Mouse (Mus musculus) heart, embryonic 13.5 days (tissue): Measurements from ENCODE around the gene Kctd13. TPM values are rescaled to one million over a fixed set of nuclear protein-coding genes. Genes with fewer than 3 reads are reported as not detected.
"Not testable (repeated sequence)": the region's sequence is repeated elsewhere in the genome, so short reads cannot be mapped to it uniquely, and the experiment has no call there.

Experiments
- ATAC-seq: fragments of 200-750 bp; cut with Nextera tagmentation; 2 replicates; pipeline ENCODE4 v1.8.0; 2017; ENCODE audit warnings: moderate TSS enrichment; ENCODE audit not compliant: insufficient number of reproducible peaks, low FRiP score, low TSS enrichment; ENCODE audit errors: extremely low read depth
- H3K27ac ChIP-seq: fragments of 300-500 bp; sonication (generic); replicated peaks from 2 replicates; pipeline ENCODE4 v1.5.1; 2015; ENCODE audit warnings: moderate library complexity, mild to moderate bottlenecking, inconsistent platforms
- H3K27me3 ChIP-seq: fragments of 300-500 bp; sonication (generic); replicated peaks from 2 replicates; pipeline ENCODE4 v1.6.1; 2015; ENCODE audit warnings: mild to moderate bottlenecking, inconsistent platforms
- H3K36me3 ChIP-seq: fragments of 300-500 bp; sonication (generic); 2 replicates; pipeline ENCODE4 v1.6.1; 2015; ENCODE audit warnings: mild to moderate bottlenecking, inconsistent platforms
- H3K4me1 ChIP-seq: fragments of 300-500 bp; sonication (generic); 2 replicates; pipeline ENCODE4 v1.6.1; 2015; ENCODE audit warnings: inconsistent platforms
- H3K4me2 ChIP-seq: fragments of 300-500 bp; sonication (generic); 2 replicates; pipeline ENCODE4 v1.6.1; 2015; ENCODE audit warnings: inconsistent platforms, mild to moderate bottlenecking, moderate library complexity
- H3K4me3 ChIP-seq: fragments of 300-500 bp; sonication (generic); 2 replicates; pipeline ENCODE4 v1.5.1; 2015; ENCODE audit warnings: moderate library complexity, mild to moderate bottlenecking, inconsistent platforms
- H3K9ac ChIP-seq: fragments of 300-500 bp; sonication (generic); 2 replicates; pipeline ENCODE4 v1.6.1; 2015; ENCODE audit warnings: inconsistent platforms, mild to moderate bottlenecking, moderate library complexity
- H3K9me3 ChIP-seq: fragments of 300-500 bp; sonication (generic); 2 replicates; pipeline ENCODE4 v1.6.1; 2016; ENCODE audit warnings: inconsistent platforms
- WGBS: fragments of 180-500 bp; shearing (Covaris S2); methylation state at CpG from one replicate; pipeline ENCODE4 v1.1.7; 2015; ENCODE audit warnings: mixed read lengths; 5-methylcytosine and 5-hydroxymethylcytosine counted together
- polyA plus RNA-seq: library from polyadenylated mRNA; unstranded; fragments of >200 nt; fragmentation: Nextera tagmentation; extraction: Ambion mirVana; gene quantifications from 2 replicates; pipeline ENCODE4 v1.2.1, GENCODE M21; 2015

Kctd13 gene
- polyA plus RNA-seq, 1 experiment from 2014 or later = 13.1 TPM

- Histone ChIP-seq H3K27ac (no peak overlapping the region), H3K4me2 (no peak overlapping the region), H3K36me3 (no peaks in the 10 kb centered on the region), H3K9me3 (no peaks in the 10 kb centered on the region), H3K9ac (no peak overlapping the region), H3K27me3 (no peaks in the 10 kb centered on the region), H3K4me3 (no peak overlapping the region), H3K4me1 (no peaks in the 10 kb centered on the region)
- 64% methylated on average over 3 of the region's 3 CpGs for WGBS
- no peak for ATAC-seq
These were observed 23.1 kb upstream of the Kctd13 start for GRCm38 (mm10) chr7:126905590-126905989.

GRCm38 (mm10) chr7:126914844-126915243 is 13.8 kb upstream of the Kctd13 start:
- H3K4me1 ChIP-seq = no peaks in the 10 kb centered on the region
- no peaks in the 10 kb centered on the region for H3K27me3 ChIP-seq
- H3K27ac ChIP-seq = no peak overlapping the region
- no peaks in the 10 kb centered on the region for H3K36me3 ChIP-seq
- 75% methylated on average over 3 of the region's 3 CpGs for WGBS
- H3K9ac ChIP-seq = no peak overlapping the region
- no peak overlapping the region for H3K4me2 ChIP-seq
- no peak overlapping the region for H3K4me3 ChIP-seq
- H3K9me3 ChIP-seq = no peaks in the 10 kb centered on the region
- no peak for ATAC-seq

GRCm38 (mm10) chr7:126918356-126918755 is 10.3 kb upstream of the Kctd13 start:
- H3K4me1 ChIP-seq, H3K4me3 ChIP-seq, ATAC-seq, H3K36me3 ChIP-seq, H3K9ac ChIP-seq, H3K27ac ChIP-seq, H3K27me3 ChIP-seq, H3K9me3 ChIP-seq, H3K4me2 ChIP-seq: not testable (repeated sequence)
- 40% methylated on average over 4 of the region's 4 CpGs for WGBS

GRCm38 (mm10) chr7:126919973-126920372 is 8.7 kb upstream of the Kctd13 start:
- Histone ChIP-seq H3K27ac (no peak overlapping the region), H3K36me3 (no peaks in the 10 kb centered on the region), H3K9ac (no peak overlapping the region), H3K4me3 (no peak overlapping the region), H3K27me3 (no peaks in the 10 kb centered on the region), H3K4me2 (no peak overlapping the region), H3K4me1 (no peaks in the 10 kb centered on the region), H3K9me3 (no peaks in the 10 kb centered on the region)
- no peak for ATAC-seq
- 78% methylated on average over 4 of the region's 4 CpGs for WGBS

- Histone ChIP-seq H3K36me3 (no peaks in the 10 kb centered on the region), H3K4me1 (no peaks in the 10 kb centered on the region), H3K4me2 (no peak overlapping the region), H3K9me3 (no peaks in the 10 kb centered on the region), H3K4me3 (no peak overlapping the region), H3K27me3 (no peaks in the 10 kb centered on the region), H3K27ac (no peak overlapping the region), H3K9ac (no peak overlapping the region)
- ATAC-seq = no peak
- 67% methylated on average over 2 of the region's 2 CpGs for WGBS
These were observed 7.1 kb upstream of the Kctd13 start for GRCm38 (mm10) chr7:126921563-126921962.

- Histone ChIP-seq H3K4me1 (no peaks in the 10 kb centered on the region), H3K4me3 (no peak within 1 kb of the TSS), H3K36me3 (no peaks in the 10 kb centered on the region), H3K27me3 (no peaks in the 10 kb centered on the region), H3K9ac (no peak within 1 kb of the TSS), H3K27ac (peak within 1 kb of the TSS; percentile 50; the same call in 1 of the 2 replicates), H3K4me2 (no peak within 1 kb of the TSS), H3K9me3 (no peaks in the 10 kb centered on the region)
- ATAC-seq = no peak
- 51% methylated on average over 5 of the region's 5 CpGs for WGBS
These were observed 6.0 kb upstream of the Kctd13 start, which contains the start of gene Tmem219 for GRCm38 (mm10) chr7:126922624-126923060. Gene Tmem219 (minus strand): TSS chr7:126922917.

- H3K27me3 ChIP-seq = no peaks in the 10 kb centered on the region
- no peaks in the 10 kb centered on the region for H3K9me3 ChIP-seq
- ATAC-seq = no peak
- no peak overlapping the region for H3K4me3 ChIP-seq
- H3K4me1 ChIP-seq = 0 out of 2 replicates have a peak, but pooled peaks cover 3% of the 10 kb centered on the region
- 0 out of 2 replicates have a peak overlapping the region, but pooled peaks have one; percentile 19 for H3K9ac ChIP-seq
- H3K36me3 ChIP-seq = no peaks in the 10 kb centered on the region
- peak overlapping the region; percentile 50; the same call in 1 of the 2 replicates for H3K27ac ChIP-seq
- 63% methylated on average over 5 of the region's 5 CpGs for WGBS
- H3K4me2 ChIP-seq = no peak overlapping the region
These were observed 4.7 kb upstream of the Kctd13 start for GRCm38 (mm10) chr7:126923999-126924398.

GRCm38 (mm10) chr7:126926299-126926698 is 2.4 kb upstream of the Kctd13 start:
- no peaks in the 10 kb centered on the region for H3K9me3 ChIP-seq
- H3K27me3 ChIP-seq = no peaks in the 10 kb centered on the region
- H3K4me2 ChIP-seq = no peak overlapping the region
- ATAC-seq = no peak
- no peak overlapping the region for H3K9ac ChIP-seq
- no peak overlapping the region for H3K27ac ChIP-seq
- H3K4me1 ChIP-seq = peaks cover 12% of the 10 kb centered on the region
- H3K4me3 ChIP-seq = no peak overlapping the region
- 25% methylated on average over 3 of the region's 3 CpGs for WGBS
- H3K36me3 ChIP-seq = peaks cover 2% of the 10 kb centered on the region; the same call in 1 of the 2 replicates

- Histone ChIP-seq H3K27ac (peak overlapping the region; percentile 67), H3K36me3 (peaks cover 19% of the 10 kb centered on the region), H3K4me2 (peak overlapping the region; percentile 85), H3K4me1 (peaks cover 12% of the 10 kb centered on the region), H3K27me3 (no peaks in the 10 kb centered on the region), H3K9ac (peak overlapping the region; percentile 90), H3K9me3 (no peaks in the 10 kb centered on the region), H3K4me3 (peak overlapping the region; percentile 76)
- WGBS = under 1% methylated on average over 27 of the region's 27 CpGs
- ATAC-seq = no peak; the same call in 1 of the 2 replicates
These were observed 367 bp downstream of the Kctd13 start for GRCm38 (mm10) chr7:126929046-126929445.

GRCm38 (mm10) chr7:126932652-126933051 is 4.0 kb downstream of the Kctd13 start:
- Histone ChIP-seq H3K27me3 (no peaks in the 10 kb centered on the region), H3K9me3 (no peaks in the 10 kb centered on the region), H3K4me2 (no peak overlapping the region), H3K4me1 (peaks cover 12% of the 10 kb centered on the region), H3K4me3 (no peak overlapping the region), H3K36me3 (peaks cover 49% of the 10 kb centered on the region), H3K9ac (no peak overlapping the region), H3K27ac (no peak overlapping the region)
- ATAC-seq = no peak
- WGBS = 66% methylated on average over 2 of the region's 2 CpGs

- Histone ChIP-seq H3K27me3 (no peaks in the 10 kb centered on the region), H3K9ac (no peak overlapping the region), H3K4me1 (no peaks in the 10 kb centered on the region), H3K9me3 (no peaks in the 10 kb centered on the region), H3K4me3 (no peak overlapping the region), H3K36me3 (peaks cover 55% of the 10 kb centered on the region), H3K4me2 (no peak overlapping the region), H3K27ac (no peak overlapping the region)
- ATAC-seq = no peak
- 37% methylated on average over 6 of the region's 6 CpGs for whole genome bisulfite sequencing
These were observed 12.5 kb downstream of the Kctd13 start for GRCm38 (mm10) chr7:126941171-126941570.

GRCm38 (mm10) chr7:126941801-126942200 is 13.1 kb downstream of the Kctd13 start:
- H3K27me3 ChIP-seq = no peaks in the 10 kb centered on the region

More at GRCm38 (mm10) chr7:126941801-126942200, 13.1 kb downstream of the Kctd13 start:
- Histone ChIP-seq H3K9me3 (no peaks in the 10 kb centered on the region), H3K27ac (no peak overlapping the region), H3K4me2 (no peak overlapping the region), H3K4me1 (no peaks in the 10 kb centered on the region), H3K9ac (no peak overlapping the region), H3K36me3 (peaks cover 49% of the 10 kb centered on the region), H3K4me3 (no peak overlapping the region)
- no peak for ATAC-seq
- WGBS = 74% methylated on average over 5 of the region's 5 CpGs
